Mouse (Mus musculus) midbrain, embryonic 15.5 days (tissue): Measurements from ENCODE around the gene Arhgef40. TPM values are rescaled to one million over a fixed set of nuclear protein-coding genes. Genes with fewer than 3 reads are reported as not detected.

Experiments used
- polyA plus RNA-seq: library from polyadenylated mRNA; unstranded; fragments of >200 nt; fragmentation: Nextera tagmentation; extraction: Ambion mirVana; gene quantifications from 2 replicates; pipeline ENCODE4 v1.2.1, GENCODE M21; 2015

The Arhgef40 gene
- polyA plus RNA-seq, 1 experiment from 2014 or later, result 90.9 TPM

Other genes starting within 250 kb of the Arhgef40 start
- not detected in 2 replicates for gene Ang4, start 211.1 kb upstream of the Arhgef40 start, polyA plus RNA-seq
- gene AY358078, start 184.7 kb upstream of the Arhgef40 start, polyA plus RNA-seq, result not detected in 2 replicates
- gene Ear6, start 131.0 kb upstream of the Arhgef40 start, polyA plus RNA-seq, result not detected in 2 replicates
- gene Mettl17, start 99.9 kb upstream of the Arhgef40 start, polyA plus RNA-seq, result 99.3 and 100 TPM in 2 replicates
- 2.4 and 3.0 TPM in 2 replicates for gene Slc39a2, start 91.8 kb upstream of the Arhgef40 start, polyA plus RNA-seq
- 170 and 196 TPM in 2 replicates for gene Ndrg2, start 70.6 kb upstream of the Arhgef40 start, polyA plus RNA-seq
- not detected in 2 replicates for gene Tppp2, start 66.3 kb upstream of the Arhgef40 start, polyA plus RNA-seq
- not detected in 2 replicates for gene Rnase13, start 61.9 kb upstream of the Arhgef40 start, polyA plus RNA-seq
- gene Tmem253, start 30.9 kb downstream of the Arhgef40 start, polyA plus RNA-seq, result 0.50 and 0.78 TPM in 2 replicates
- gene Zfp219, start 36.0 kb downstream of the Arhgef40 start, polyA plus RNA-seq, result 45.9 and 54.5 TPM in 2 replicates
- gene Olfr221, start 57.7 kb downstream of the Arhgef40 start, polyA plus RNA-seq, result not detected in 2 replicates
- 480 and 482 TPM in 2 replicates for gene Hnrnpc, start 119.3 kb downstream of the Arhgef40 start, polyA plus RNA-seq
- 51.3 and 53.3 TPM in 2 replicates for gene Rpgrip1, start 126.0 kb downstream of the Arhgef40 start, polyA plus RNA-seq
- gene Supt16, start 212.7 kb downstream of the Arhgef40 start, polyA plus RNA-seq, result 43.0 and 45.4 TPM in 2 replicates